Mouse (Mus musculus) CH12.LX (cell line): ENCODE data around the gene Sept8. TPM values are rescaled to one million over a fixed set of nuclear protein-coding genes. Genes with fewer than 3 reads are reported as not detected.

Source experiments
- DNase-seq: peaks from one replicate; pipeline ENCODE4 v3.0.0-alpha.2; 2013; ENCODE audit errors: extremely low read depth
- H3K27ac ChIP-seq: 2 replicates; pipeline ENCODE4 v1.5.1; 2012; ENCODE audit warnings: low read depth, mild to moderate bottlenecking, control low read depth, moderate library complexity; ENCODE audit not compliant: insufficient read depth
- H3K27me3 ChIP-seq: replicated peaks from 2 replicates; pipeline ENCODE3; 2012; ENCODE audit warnings: inconsistent platforms
- H3K36me3 ChIP-seq, 2 experiments: replicated peaks in 1 of 2; 2 replicates each; pipeline versions ENCODE3 to v1.6.1; 2012; ENCODE audit warnings: inconsistent platforms in 1 of 2, low read length in 1 of 2, mild to moderate bottlenecking in 1 of 2, mixed read lengths in 1 of 2, moderate library complexity in 1 of 2; ENCODE audit not compliant: control insufficient read depth in 1 of 2, insufficient read depth in 1 of 2
- H3K4me1 ChIP-seq, 2 experiments: 2 replicates each; pipeline ENCODE4 v1.6.1; 2012; ENCODE audit warnings: inconsistent platforms in 1 of 2, moderate library complexity in 1 of 2; ENCODE audit not compliant: insufficient read depth in 2 of 2, control insufficient read depth in 1 of 2
- H3K4me2 ChIP-seq: 2 replicates; pipeline ENCODE4 v1.6.1; 2012; ENCODE audit warnings: low read depth, mild to moderate bottlenecking, control low read depth; ENCODE audit not compliant: poor library complexity, insufficient read depth, severe bottlenecking
- H3K4me3 ChIP-seq, 3 experiments: fragments of 150-350 bp in 1 of 3; sonication (generic) in 1 of 3; replicated peaks in 1 of 3; 2 replicates each; pipeline versions ENCODE3 to v1.5.1; 2011 to 2012; ENCODE audit warnings: low read depth in 2 of 3, low read length in 2 of 3, mild to moderate bottlenecking in 2 of 3, moderate library complexity in 2 of 3, control low read depth in 1 of 3, improper control_type of control experiment in 1 of 3, inconsistent platforms in 1 of 3, mixed read lengths in 1 of 3; ENCODE audit not compliant: poor library complexity in 1 of 3
- H3K79me2 ChIP-seq: replicated peaks from 2 replicates; pipeline ENCODE4 v1.6.1; 2012; ENCODE audit warnings: mild to moderate bottlenecking, moderate library complexity; ENCODE audit not compliant: control insufficient read depth, poor library complexity, insufficient read depth, severe bottlenecking; ENCODE audit errors: extremely low read depth
- H3K9ac ChIP-seq: 2 replicates; pipeline ENCODE4 v1.6.1; 2012; ENCODE audit warnings: low read depth, mild to moderate bottlenecking, control low read depth, moderate library complexity; ENCODE audit not compliant: insufficient read depth
- H3K9me3 ChIP-seq: replicated peaks from 2 replicates; pipeline ENCODE3; 2012; ENCODE audit warnings: low read length, inconsistent platforms, mixed read lengths
- CHD1 ChIP-seq: IDR thresholded peaks from 2 replicates; pipeline ENCODE4 v1.6.1; 2012; ENCODE audit warnings: low read depth, low read length, improper control_type of control experiment, inconsistent platforms
- CTCF ChIP-seq, 2 experiments: IDR thresholded peaks in 1 of 2; conservative IDR thresholded peaks in 1 of 2; 2 replicates each; pipeline ENCODE4 v1.5.1; 2011 to 2012; ENCODE audit warnings: low read depth in 2 of 2, low read length in 2 of 2, improper control_type of control experiment in 1 of 2, inconsistent platforms in 1 of 2, mild to moderate bottlenecking in 1 of 2, moderate library complexity in 1 of 2
- E2F4 ChIP-seq: IDR thresholded peaks from 2 replicates; pipeline ENCODE4 v1.6.1; 2011; ENCODE audit warnings: low read depth, low read length, improper control_type of control experiment; ENCODE audit not compliant: insufficient replicate concordance
- ELF1 ChIP-seq: IDR thresholded peaks from 2 replicates; pipeline ENCODE4 v1.6.1; 2014; ENCODE audit warnings: low read depth, mild to moderate bottlenecking, inconsistent platforms, low read length, improper control_type of control experiment
- EP300 ChIP-seq: IDR thresholded peaks from 2 replicates; pipeline ENCODE4 v1.6.1; 2011; ENCODE audit warnings: low read length, improper control_type of control experiment
- GABPA ChIP-seq: IDR thresholded peaks from 2 replicates; pipeline ENCODE4 v1.6.1; 2012; ENCODE audit warnings: low read depth, low read length, improper control_type of control experiment, inconsistent platforms; ENCODE audit not compliant: insufficient replicate concordance
- HCFC1 ChIP-seq: IDR thresholded peaks from 2 replicates; pipeline ENCODE4 v1.6.1; 2012; ENCODE audit warnings: low read depth, mild to moderate bottlenecking, inconsistent platforms, low read length, improper control_type of control experiment
- JUND ChIP-seq: conservative IDR thresholded peaks from 2 replicates; pipeline ENCODE4 v1.6.1; 2011; ENCODE audit warnings: low read depth, low read length, improper control_type of control experiment
- KAT2A ChIP-seq: IDR thresholded peaks from 2 replicates; pipeline ENCODE4 v1.6.1; 2012; ENCODE audit warnings: low read length, improper control_type of control experiment, inconsistent platforms; ENCODE audit not compliant: insufficient replicate concordance
- MAFK ChIP-seq: IDR thresholded peaks from 2 replicates; pipeline ENCODE4 v1.6.1; 2011; ENCODE audit warnings: low read length, improper control_type of control experiment; ENCODE audit not compliant: insufficient replicate concordance
- MAX ChIP-seq: IDR thresholded peaks from 2 replicates; pipeline ENCODE4 v1.6.1; 2011; ENCODE audit warnings: low read length, improper control_type of control experiment
- PAX5 ChIP-seq: IDR thresholded peaks from 2 replicates; pipeline ENCODE4 v1.6.1; 2012; ENCODE audit warnings: low read length, inconsistent platforms, mixed read lengths
- POLR2A ChIP-seq: IDR thresholded peaks from 2 replicates; pipeline ENCODE4 v1.6.1; 2011; ENCODE audit warnings: low read depth, mild to moderate bottlenecking, improper control_type of control experiment, low read length
- RAD21 ChIP-seq: IDR thresholded peaks from 2 replicates; pipeline ENCODE4 v1.6.1; 2011; ENCODE audit warnings: low read depth, mild to moderate bottlenecking, low read length, improper control_type of control experiment, moderate library complexity
- RCOR1 ChIP-seq: conservative IDR thresholded peaks from 2 replicates; pipeline ENCODE4 v1.6.1; 2012; ENCODE audit warnings: low read depth, mild to moderate bottlenecking, inconsistent platforms, low read length, improper control_type of control experiment
- SMC3 ChIP-seq: IDR thresholded peaks from 2 replicates; pipeline ENCODE4 v1.6.1; 2011; ENCODE audit warnings: low read depth, low read length, improper control_type of control experiment
- TBP ChIP-seq: conservative IDR thresholded peaks from 2 replicates; pipeline ENCODE4 v1.6.1; 2011; ENCODE audit warnings: low read depth, low read length, improper control_type of control experiment
- UBTF ChIP-seq: IDR thresholded peaks from 2 replicates; pipeline ENCODE4 v1.6.1; 2012; ENCODE audit warnings: low read depth, mild to moderate bottlenecking, inconsistent platforms, low read length, improper control_type of control experiment, moderate library complexity
- USF1 ChIP-seq: IDR thresholded peaks from 2 replicates; pipeline ENCODE4 v1.6.1; 2014; ENCODE audit warnings: low read depth, mild to moderate bottlenecking, inconsistent platforms, low read length, improper control_type of control experiment
- USF2 ChIP-seq: conservative IDR thresholded peaks from 2 replicates; pipeline ENCODE4 v1.6.1; 2011; ENCODE audit warnings: low read depth, low read length, improper control_type of control experiment
- ZC3H11A ChIP-seq: IDR thresholded peaks from 2 replicates; pipeline ENCODE4 v1.6.1; 2012; ENCODE audit warnings: low read depth, mild to moderate bottlenecking, inconsistent platforms, low read length, improper control_type of control experiment
- ZKSCAN1 ChIP-seq: IDR thresholded peaks from 2 replicates; pipeline ENCODE4 v1.6.1; 2012; ENCODE audit warnings: low read depth, inconsistent platforms, low read length, improper control_type of control experiment, borderline replicate concordance
- dilution Hi-C: fragments of 300-500 bp; cut with MboI; formaldehyde crosslinking; loops from 2 replicates; pipeline ENCODE4 v1.14.3; 2020; ENCODE audit warnings: low sequenced_read_pairs; ENCODE audit not compliant: extremely low pct_unique_long_range_greater_than_20kb, extremely low pct_ligation_motif_present
- in situ Hi-C: fragments of 300-500 bp; cut with MboI; formaldehyde crosslinking; loops from 3 replicates; pipeline ENCODE4 v1.14.3; 2019; ENCODE audit warnings: low sequenced_read_pairs, low pct_ligation_motif_present, low pct_unique_long_range_greater_than_20kb, mixed read lengths
- polyA plus RNA-seq: library from polyadenylated mRNA; unstranded; fragments of >175 nt; gene quantifications from 2 replicates; pipeline ENCODE4 v1.2.1, GENCODE M21; 2012; ENCODE audit warnings: low read depth; ENCODE audit not compliant: insufficient read length
- total RNA-seq, 2 experiments: library from RNA; depleted of rRNA; stranded (reverse); fragments of 300-350 nt in 1 of 2; fragments of >200 nt in 1 of 2; gene quantifications; 2 replicates each; pipeline ENCODE4 v1.2.3; 2012 to 2014

The Sept8 gene
- total and polyA plus RNA-seq, 3 experiments = 8.5 to 21.9 (median 15.2) TPM

DNA sequence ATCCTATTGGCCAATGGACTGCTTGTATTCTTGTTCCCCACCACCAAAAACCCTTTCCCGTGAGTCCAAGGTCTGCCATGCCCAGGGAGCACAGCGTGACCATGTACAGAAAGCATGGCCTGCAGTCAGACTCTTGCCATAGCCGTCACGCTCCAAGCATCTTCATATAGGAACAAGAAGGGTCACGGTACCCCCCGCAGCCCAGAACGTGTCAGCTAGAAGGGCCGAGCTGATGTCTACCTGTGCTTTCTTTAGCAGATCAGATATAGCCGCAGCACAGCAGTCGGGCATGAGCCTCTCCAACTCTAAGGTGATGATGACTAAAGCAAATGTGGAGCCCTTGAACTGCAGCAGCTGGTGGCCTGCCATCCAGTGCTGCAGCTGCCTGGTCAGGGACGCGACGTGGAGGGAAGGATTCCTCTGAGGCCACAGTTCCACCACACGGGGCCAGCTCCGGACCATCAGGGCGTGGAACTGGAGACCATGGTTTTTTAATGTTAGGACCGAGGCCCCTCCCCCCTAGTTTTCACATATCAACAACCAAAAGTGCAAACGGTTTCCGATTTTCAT is 29.1 kb downstream of the Sept8 start:
- dilution Hi-C loops = no loop called here
- no peak overlapping the region for H3K27ac ChIP-seq
- TF ChIP-seq USF1 (no peak), RAD21 (no peak), HCFC1 (no peak), CTCF (conservative IDR thresholded peaks at IDR 0.05 in 1 of 2, IDR thresholded peaks at IDR 0.05 in 1 of 2; ENCODE audit: low read depth in 2 of 2, low read length in 2 of 2) (no peak), E2F4 (no peak), EP300 (no peak)

DNA sequence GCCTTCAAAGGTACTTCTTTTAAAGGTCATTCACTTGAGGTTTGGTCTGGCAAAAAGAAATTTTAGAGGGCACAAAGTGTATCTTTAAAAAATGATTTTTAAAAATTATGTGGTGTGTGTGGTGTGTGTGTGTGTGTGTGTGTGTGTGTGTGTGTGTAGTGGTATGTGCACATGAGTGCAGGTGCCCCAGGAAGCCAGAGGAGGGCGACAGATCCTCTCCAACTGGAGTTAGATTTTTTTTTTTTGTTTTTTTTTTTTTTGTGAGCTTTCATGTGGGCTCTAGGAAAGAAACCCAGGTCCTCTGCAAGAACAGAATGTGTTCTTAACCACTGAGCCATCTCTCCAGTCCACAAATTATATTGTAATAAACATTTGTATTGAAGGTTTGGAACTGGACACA is 31.7 kb downstream of the Sept8 start:
- peaks cover 7% of the 10 kb centered on the region for H3K9me3 ChIP-seq
- no peaks in the 10 kb centered on the region for H3K4me1 ChIP-seq
- no peaks in the 10 kb centered on the region for H3K36me3 ChIP-seq
- dilution Hi-C loops = no loop called here
- no peaks in the 10 kb centered on the region for H3K79me2 ChIP-seq
- no peak for TF ChIP-seq MAX
- TF ChIP-seq CTCF (conservative IDR thresholded peaks at IDR 0.05 in 1 of 2, IDR thresholded peaks at IDR 0.05 in 1 of 2; ENCODE audit: low read depth in 2 of 2, low read length in 2 of 2) = no peak
- TF ChIP-seq KAT2A = no peak
- no peak for TF ChIP-seq TBP
- no peak for TF ChIP-seq RAD21
- no peak for TF ChIP-seq E2F4
- TF ChIP-seq GABPA = no peak
- H3K27ac ChIP-seq = no peak overlapping the region
- DNase-seq = no peak
- no peak overlapping the region for H3K9ac ChIP-seq
- H3K4me2 ChIP-seq = no peak overlapping the region
- in situ Hi-C loops = no loop called here
- H3K27me3 ChIP-seq = no peaks in the 10 kb centered on the region
- H3K4me3 ChIP-seq = no peak overlapping the region

More for the DNA sequence above, 29.1 kb downstream of the Sept8 start:
- Histone ChIP-seq H3K4me2 (no peak overlapping the region), H3K36me3 (no peaks in the 10 kb centered on the region), H3K4me3 (no peak overlapping the region), H3K9me3 (peaks cover 7% of the 10 kb centered on the region), H3K79me2 (no peaks in the 10 kb centered on the region), H3K4me1 (no peaks in the 10 kb centered on the region), H3K9ac (no peak overlapping the region), H3K27me3 (no peaks in the 10 kb centered on the region)
- DNase-seq = no peak
- in situ Hi-C loops = no loop called here

DNA sequence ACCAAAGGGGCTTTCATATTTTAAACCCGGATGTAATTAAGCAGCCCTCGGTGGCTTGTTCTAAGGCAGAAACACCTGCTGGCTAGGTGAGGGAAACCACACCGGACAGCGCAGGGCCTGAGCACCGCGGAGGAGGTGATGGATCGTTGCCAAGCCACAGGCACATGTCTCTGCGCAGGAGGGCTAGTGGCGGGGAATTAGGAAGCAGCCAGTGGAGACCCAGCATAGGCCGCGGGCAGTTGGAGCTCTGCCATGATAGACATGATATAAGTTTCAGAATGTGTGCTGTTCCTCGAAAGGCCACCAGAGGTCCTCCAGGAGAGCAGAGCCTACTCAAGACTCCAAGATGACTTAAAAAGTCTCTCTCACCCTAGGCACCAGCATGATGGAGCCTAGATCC is 32.7 kb downstream of the Sept8 start:
- Histone ChIP-seq H3K79me2 (no peaks in the 10 kb centered on the region), H3K27ac (no peak overlapping the region), H3K9me3 (peaks cover 7% of the 10 kb centered on the region), H3K4me2 (no peak overlapping the region), H3K4me1 (no peaks in the 10 kb centered on the region), H3K36me3 (no peaks in the 10 kb centered on the region), H3K4me3 (no peak overlapping the region), H3K27me3 (no peaks in the 10 kb centered on the region), H3K9ac (no peak overlapping the region)
- dilution Hi-C loops (no loop called here), in situ Hi-C loops (no loop called here)
- DNase-seq = peak; percentile 38
- TF ChIP-seq CHD1 (no peak), UBTF (no peak), JUND (no peak), ELF1 (no peak), MAFK (no peak), ZKSCAN1 (no peak), EP300 (no peak), PAX5 (no peak), CTCF (conservative IDR thresholded peaks at IDR 0.05 in 1 of 2, IDR thresholded peaks at IDR 0.05 in 1 of 2; ENCODE audit: low read depth in 2 of 2, low read length in 2 of 2) (peak in 1 of 2 experiments; percentile 50; a peak in 2 of 4 replicates), SMC3 (peak; percentile 40), RAD21 (peak; percentile 9), RCOR1 (no peak), USF2 (no peak), ZC3H11A (no peak), POLR2A (no peak), GABPA (no peak), MAX (no peak)
